Mouse (Mus musculus): ENCODE measurements around the gene Zfyve9.

The Zfyve9 gene

GRCm38 (mm10) chr4:108780057-108780863, at the start of gene Zfyve9:
Zfyve9 (minus strand) TSS chr4:108780798.
- DNase-seq, result peak; percentile 72 to 74

DNA sequence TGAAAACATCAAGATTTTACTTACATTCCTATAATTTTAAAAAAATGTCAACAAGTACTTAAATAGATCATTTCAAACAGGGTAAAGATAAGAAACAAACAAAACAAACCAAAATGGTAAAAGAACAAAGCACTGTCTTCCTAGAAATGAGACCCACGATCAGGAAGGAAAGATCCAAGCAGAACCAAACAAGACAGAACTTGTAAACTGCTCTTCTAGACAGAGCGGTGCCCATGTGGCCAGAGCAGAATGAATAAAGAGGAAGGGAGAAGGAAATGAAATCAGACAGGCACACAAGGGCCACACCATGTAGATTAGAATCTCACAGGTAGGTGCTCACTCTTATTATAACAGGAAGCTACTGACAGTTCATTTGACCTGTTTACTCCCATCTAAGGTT, 46.0 kb upstream of the Zfyve9 start:
- DNase-seq, result no peak

- DNase-seq, result no peak
Observed at GRCm38 (mm10) chr4:108826096-108826495, 45.5 kb upstream of the Zfyve9 start.

- no peak for DNase-seq
Observed at GRCm38 (mm10) chr4:108825677-108826076, 45.1 kb upstream of the Zfyve9 start.

- no peak for DNase-seq
Observed at GRCm38 (mm10) chr4:108811550-108811949, 31.0 kb upstream of the Zfyve9 start.

- DNase-seq, result no peak
Observed at GRCm38 (mm10) chr4:108811142-108811541, 30.5 kb upstream of the Zfyve9 start.

DNA sequence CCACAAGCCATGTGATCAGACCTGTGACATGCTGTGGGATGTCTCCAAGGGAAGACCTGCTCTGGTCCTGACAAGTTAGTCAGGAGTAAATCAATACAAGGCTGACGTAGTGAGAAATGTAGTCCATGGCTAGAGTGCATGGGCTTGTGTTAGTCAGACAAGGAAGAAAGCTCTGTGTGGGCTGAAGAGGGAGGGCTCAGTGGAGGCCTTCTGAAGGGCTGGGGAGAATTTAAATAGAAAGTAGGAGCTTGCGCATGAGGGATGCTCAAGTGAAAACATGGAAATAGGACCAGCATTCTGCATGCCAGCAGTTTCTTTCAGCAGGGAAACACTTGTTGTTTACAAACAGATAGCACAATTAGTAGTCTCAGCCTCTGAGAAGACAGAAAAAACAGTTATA, 22.9 kb upstream of the Zfyve9 start:
- no peak for DNase-seq

DNA sequence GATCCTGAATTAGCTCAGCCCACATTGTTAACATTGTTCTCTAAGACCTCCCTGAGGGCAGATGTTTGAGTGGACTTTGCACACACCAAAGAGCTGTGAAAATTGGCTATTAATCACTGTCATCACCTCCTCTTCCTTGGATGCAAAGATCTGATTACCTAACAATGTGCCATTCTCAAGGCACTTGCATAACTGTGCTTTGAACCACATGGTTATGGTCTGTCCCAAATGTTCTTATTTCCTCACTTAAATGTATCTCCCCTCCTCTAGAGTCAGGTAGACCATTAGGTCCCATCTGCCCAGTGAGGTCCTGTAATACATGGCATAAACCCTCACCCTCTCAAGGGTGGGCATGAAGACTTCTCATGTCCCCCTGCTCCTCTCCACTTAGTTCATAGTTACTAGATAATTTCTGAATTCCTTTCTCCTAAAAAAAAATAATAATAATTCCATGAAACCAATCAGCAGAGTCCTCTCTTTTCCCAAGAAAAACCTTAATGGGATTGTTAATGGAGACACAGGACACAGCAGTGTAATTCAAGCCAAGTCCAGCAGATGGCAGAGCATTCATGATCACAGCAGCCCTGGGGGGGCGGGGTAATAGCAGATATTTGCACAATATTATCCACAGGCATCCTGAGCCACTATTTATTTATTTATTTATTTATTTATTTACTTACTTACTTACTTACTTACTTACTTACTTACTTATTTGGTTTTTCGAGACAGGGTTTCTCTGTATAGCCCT, 17.7 kb upstream of the Zfyve9 start:
- DNase-seq, result peak; percentile 29 to 38

- DNase-seq, result no peak
Observed at GRCm38 (mm10) chr4:108796701-108797100, 16.1 kb upstream of the Zfyve9 start.

- no peak for DNase-seq
Observed at GRCm38 (mm10) chr4:108793941-108794340, 13.3 kb upstream of the Zfyve9 start.

DNA sequence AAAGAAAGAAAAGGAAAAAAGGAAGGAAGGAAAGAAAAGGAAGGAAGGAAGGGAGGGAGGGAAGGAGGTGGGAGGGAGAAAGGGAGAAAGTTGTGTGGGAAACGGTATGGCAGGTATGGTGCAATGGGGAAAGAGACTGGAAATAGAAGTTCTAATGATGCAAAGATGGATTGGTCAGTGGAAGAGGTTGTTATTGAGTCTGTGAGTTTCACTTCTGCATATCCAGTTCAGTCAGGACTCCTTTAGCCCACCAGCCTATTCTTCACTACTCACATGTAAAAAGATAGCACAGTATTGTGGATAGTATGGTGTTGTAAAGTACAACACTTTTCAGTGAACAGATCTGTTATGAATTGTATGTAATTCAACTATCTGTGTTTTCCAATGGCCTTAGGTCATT, 9.9 kb upstream of the Zfyve9 start:
- DNase-seq, result no peak

GRCm38 (mm10) chr4:108789258-108789936, 8.8 kb upstream of the Zfyve9 start:
- DNase-seq, result no peak

DNA sequence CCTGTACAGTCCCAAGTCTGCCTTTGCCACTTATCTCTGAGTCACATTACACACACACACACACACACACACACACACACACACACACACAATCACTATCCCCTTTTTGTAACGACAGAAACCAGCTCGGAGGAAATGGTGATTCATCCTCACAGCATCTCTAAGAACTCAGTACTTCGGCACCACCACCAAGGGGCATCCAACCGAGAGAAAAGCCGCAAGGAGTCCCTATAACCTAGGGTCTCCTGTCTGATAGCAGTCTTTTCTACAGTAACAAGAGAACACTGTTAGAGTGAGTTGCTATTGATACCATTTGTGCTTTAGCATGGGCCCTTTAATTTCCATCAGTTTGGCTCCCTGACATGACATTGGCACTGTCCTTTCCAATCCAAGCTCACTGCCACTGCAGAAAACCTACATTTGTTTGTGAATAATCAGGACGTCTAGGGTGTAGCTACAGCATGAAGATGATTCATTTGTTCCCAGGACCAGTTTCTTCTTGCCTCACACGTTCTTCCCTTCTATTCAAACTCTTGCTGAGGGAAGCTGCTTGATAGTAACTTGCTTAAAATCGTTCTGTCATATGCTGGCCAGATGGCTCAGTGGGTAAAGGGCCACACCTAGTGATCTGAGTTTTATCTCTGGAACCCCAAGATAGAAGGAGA, 2.0 kb upstream of the Zfyve9 start:
- DNase-seq, result no peak

- DNase-seq, result no peak
Observed at GRCm38 (mm10) chr4:108781596-108781995, 998 bp upstream of the Zfyve9 start.

- no peak for DNase-seq
Observed at GRCm38 (mm10) chr4:108780864-108781205, 237 bp upstream of the Zfyve9 start.

DNA sequence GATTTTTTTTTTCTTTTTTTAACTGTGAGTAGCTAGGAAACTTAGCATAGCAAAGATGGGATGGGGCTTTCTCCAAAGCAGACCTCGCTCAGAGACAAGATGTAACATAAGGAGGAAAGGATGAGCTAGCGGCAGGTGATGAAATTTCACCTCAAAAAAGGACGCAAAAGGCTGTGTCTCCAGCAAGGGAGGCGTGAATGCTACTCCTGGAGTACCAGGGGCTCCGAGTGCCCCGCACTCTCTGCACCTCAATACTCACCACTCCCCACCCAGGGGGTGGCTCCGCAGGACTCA, 888 bp downstream of the Zfyve9 start:
- DNase-seq, result no peak

- DNase-seq, result no peak
Observed at GRCm38 (mm10) chr4:108768527-108768926, 12.1 kb downstream of the Zfyve9 start.

DNA sequence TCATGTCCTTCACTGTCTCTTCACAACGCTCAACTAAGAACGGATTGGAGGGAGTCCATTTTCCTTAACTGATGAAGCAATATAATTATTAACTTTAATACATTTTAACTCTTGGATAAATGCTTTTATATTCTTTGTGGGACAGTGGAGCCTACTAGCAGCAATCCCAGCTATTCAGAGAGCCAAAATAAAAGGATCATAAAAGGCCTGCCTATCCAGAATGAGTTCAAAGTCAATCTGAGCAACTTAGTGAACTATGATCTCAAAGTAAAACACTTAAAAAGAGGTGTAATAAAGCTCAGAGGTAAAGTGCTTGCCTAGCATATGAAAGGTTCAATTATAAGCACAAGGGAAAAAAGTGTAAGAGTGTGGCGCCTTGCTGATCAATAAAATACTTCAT, 21.0 kb downstream of the Zfyve9 start:
- no peak for DNase-seq

- DNase-seq, result no peak
Observed at GRCm38 (mm10) chr4:108746160-108746873, 34.3 kb downstream of the Zfyve9 start.

- DNase-seq, result no peak
Observed at GRCm38 (mm10) chr4:108731582-108731981, 49.0 kb downstream of the Zfyve9 start.

GRCm38 (mm10) chr4:108730450-108730849, 50.1 kb downstream of the Zfyve9 start:
- no peak for DNase-seq

- no peak for DNase-seq
Observed at GRCm38 (mm10) chr4:108724102-108724501, 56.5 kb downstream of the Zfyve9 start.

Measured in thymus, postnatal 36 days (tissue).